Mouse (Mus musculus) cerebellum, adult (tissue): ENCODE results near the gene Borcs5.

Experiments
- ATAC-seq: cut with Nextera tagmentation; 2 replicates; pipeline ENCODE4 v1.9.2; 2017; ENCODE audit warnings: mild to moderate bottlenecking, moderate library complexity, mixed read lengths; ENCODE audit not compliant: insufficient number of reproducible peaks, low FRiP score, low TSS enrichment

The Borcs5 gene

DNA sequence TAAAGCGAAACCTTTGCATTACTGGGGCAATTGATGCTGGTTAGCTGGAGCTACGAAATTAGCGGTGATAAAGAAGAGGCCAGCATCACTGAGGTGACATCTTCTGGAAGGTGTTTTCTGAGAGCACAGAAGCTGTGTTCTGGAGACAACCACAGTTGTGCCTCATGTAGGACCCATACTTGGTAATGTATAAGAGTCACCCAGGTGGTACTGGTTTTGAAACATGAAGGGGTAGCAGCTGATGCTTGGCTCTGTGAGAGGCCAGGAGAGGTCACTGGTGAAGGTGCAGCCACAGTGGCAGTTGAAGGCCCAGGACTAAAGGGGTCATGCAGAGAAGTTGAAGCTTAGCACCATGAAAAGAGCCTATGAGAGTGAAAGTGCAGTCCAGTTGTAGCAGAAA, at the start of gene Borcs5:
TSS of gene Borcs5 (plus strand) at position 301 of the 400 bp plus-strand sequence.
- no peak for ATAC-seq

DNA sequence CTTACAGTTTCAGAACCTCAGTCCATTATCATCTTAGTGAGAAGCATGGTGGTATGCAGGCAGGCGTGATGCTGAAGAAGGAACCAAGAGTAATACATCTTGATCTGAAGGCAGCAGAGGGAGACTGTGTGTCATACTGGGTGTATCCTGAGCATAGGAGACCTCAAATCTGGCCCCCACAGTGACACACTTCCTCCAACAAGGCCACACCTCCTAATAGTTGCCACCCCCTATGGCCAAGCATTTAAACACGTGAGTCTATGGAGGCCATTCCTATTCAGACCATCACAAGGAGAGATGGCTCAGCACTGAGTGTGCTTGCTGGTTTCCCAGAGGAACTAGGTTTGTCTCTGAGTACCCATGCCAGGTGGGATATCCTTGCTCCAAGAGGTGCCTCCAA, 47.7 kb upstream of the Borcs5 start:
- ATAC-seq, result no peak

- ATAC-seq, result no peak
These were observed 44.5 kb upstream of the Borcs5 start for GRCm38 (mm10) chr6:134594569-134595442.

DNA sequence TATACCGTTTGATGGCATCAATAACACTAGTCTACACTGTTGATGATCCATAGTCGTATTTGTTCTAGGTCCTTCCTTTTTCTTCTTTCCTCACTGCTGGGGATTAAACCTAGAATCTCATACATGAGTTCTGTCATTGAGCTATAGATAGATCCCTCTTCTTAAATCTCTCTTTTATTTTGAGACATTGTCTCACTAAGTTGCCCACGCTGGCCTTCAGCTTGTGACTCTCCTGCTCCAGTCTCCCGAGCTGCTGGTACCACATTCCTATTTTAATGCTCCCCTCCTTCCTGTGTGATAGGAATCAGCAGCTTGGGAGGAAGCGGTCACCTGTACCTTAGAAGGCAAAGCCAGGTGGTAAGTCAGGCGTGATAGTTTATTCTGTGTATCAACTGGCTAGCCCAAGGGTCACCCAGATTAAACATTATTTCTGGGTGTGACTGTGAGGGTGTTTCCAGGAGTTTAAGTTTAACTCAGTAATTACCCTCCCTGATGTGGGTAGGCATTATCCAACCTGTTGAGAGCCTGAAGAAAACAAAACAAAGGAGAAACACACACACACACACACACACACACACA, 41.6 kb upstream of the Borcs5 start:
- no peak for ATAC-seq

DNA sequence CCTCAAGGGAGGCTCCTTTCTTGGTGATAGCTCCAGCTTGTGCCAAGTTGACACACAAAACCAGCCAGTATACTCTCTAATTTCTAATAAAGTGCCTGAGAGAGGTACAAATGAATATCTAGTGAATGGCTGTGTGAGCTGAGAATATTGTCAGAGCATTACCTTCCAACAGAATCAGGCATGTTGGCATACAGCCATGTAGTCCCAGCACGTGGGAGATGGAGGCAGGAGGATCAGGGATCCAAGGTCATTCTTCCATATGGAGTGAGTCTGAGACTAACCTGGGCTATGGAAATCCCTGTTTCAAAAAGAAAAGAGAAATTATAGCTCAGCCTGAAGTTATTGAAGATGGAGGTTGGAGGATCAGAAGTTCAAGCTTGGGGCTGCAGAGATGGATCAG, 40.1 kb upstream of the Borcs5 start:
- ATAC-seq, result no peak

- no peak for ATAC-seq
These were observed 38.2 kb upstream of the Borcs5 start for GRCm38 (mm10) chr6:134601130-134601529.

DNA sequence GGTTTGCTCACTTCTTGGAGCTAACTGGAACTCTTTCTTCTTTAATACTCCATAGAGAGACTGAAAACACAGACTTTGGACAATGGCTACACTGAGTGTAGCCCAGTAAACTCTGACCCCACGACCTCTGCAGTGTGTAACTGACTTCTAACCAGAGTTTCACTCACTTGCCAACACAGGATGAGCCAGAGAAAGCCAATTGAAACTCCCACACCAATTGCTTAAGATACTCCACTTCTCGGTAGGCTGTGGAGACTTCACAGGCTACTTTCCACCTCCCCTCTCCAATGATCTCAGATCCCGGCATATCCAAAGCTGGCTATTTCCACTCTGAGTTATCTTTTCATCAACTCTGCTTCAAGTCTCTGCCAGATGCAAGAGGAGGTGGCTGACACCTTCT, 37.5 kb upstream of the Borcs5 start:
- ATAC-seq, result no peak

DNA sequence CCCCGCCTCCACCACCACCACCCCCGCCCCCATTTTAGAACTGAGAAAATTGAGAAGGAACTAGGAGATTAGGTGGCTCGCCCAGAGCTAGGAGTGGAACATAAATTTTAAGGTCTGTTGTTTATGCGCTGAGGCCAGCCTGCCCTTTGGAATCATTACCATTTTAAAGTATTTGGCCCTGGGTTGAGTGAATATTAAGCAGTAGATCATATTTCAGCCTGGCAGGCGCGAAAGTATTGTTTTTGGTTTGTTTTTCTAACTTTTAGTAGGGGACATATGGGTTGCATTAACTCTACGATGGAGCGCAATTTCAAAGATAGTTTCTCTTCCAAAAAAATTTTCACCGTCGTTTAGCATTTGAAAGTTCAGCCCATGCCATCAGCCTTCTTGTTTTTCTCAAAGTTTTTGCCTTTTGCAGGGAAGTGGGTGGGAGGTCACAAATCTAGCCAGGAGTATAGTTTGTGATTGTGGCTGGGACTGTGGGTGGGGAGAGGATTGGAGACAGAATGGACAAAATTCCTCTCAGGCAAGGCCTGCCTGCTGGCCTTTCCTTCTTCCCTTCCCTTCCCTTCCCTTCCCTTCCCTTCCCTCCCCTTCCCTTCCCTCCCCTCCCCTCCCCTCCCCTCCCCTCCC, 36.8 kb upstream of the Borcs5 start:
- no peak for ATAC-seq

GRCm38 (mm10) chr6:134605196-134605595, 34.1 kb upstream of the Borcs5 start:
- no peak for ATAC-seq

DNA sequence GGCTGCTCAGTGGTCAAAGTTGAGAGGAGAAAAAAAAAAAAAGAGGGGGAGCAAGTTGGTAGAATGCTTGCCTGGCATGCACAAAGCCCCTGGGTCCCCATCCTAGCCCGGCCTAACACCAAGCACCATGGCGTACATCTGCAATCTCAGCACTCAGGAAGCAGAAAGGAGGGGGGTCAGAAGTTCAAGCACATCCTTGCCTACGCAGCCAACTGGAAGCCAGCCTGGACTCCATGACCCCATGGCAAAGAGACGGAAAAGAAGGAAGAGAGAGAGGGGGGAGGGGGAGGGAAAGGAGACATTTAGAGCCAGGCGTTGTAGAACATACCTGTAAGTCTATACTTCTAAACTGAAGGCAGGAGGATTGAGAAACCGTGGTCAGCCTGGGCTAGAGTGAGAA, 32.8 kb upstream of the Borcs5 start:
- ATAC-seq, result no peak

DNA sequence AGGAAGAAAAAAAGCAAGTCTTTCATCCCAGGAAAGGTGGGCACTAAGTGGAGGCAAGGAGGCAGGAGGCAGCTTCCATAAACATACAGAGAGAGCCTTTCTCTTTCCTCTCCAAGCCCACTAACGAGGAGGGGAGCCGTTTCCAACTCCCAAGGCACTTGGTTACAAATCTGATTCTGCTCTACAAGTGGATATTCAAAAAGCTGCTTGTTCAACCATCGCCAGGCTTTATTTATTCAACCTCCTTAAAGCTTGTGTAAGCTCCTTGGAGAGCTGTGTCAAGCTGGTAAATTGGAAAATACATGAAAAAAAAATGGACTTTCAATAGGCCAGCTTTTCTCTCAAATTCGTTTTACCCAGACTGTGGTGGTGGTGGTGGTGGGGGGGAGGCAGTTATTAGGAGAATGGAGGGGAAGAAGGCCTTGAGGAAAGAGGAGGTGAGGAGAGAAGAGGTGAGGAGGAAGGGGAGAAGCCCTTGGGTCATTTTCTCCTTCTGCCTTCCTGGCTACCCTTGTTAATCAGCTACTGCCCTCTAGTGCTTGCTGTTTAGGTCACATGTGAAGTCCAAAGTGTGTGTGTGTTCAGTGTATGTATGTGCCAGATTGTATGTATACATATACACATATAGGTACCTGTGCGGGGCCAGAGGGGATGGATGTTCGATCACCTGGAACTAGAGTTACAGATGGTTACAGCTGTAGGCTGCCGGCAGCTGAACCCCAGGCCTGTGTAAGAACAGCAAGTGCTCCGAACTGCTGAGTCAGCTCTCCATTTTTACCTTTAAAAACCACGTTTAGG, 32.2 kb upstream of the Borcs5 start:
- no peak for ATAC-seq

GRCm38 (mm10) chr6:134610380-134610779, 28.9 kb upstream of the Borcs5 start:
- ATAC-seq, result no peak

GRCm38 (mm10) chr6:134611896-134612295, 27.4 kb upstream of the Borcs5 start:
- ATAC-seq, result peak; percentile 47; the same call in 1 of the 2 replicates

DNA sequence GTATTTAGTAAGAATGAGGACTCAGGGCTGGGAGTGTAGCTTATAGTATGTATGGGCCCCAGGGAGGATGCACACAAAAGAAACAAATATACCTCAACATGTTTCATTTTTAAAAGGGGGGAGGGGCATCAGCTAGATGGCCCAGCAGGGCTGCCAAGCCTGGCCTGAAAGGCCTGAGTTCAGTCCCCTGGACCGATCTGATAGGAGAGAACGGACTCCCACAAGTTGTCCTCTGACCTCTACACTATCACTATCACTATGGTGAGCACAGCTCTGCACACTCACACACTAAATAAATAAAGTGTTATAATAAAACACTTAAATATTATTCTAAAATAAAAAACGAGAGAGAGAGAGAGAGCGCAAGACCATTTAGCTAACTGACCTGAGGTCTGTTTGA, 25.0 kb upstream of the Borcs5 start:
- no peak for ATAC-seq

GRCm38 (mm10) chr6:134614723-134615648, 24.3 kb upstream of the Borcs5 start:
- peak; percentile 83 for ATAC-seq

- ATAC-seq, result no peak
These were observed 21.7 kb upstream of the Borcs5 start for GRCm38 (mm10) chr6:134617589-134617988.

DNA sequence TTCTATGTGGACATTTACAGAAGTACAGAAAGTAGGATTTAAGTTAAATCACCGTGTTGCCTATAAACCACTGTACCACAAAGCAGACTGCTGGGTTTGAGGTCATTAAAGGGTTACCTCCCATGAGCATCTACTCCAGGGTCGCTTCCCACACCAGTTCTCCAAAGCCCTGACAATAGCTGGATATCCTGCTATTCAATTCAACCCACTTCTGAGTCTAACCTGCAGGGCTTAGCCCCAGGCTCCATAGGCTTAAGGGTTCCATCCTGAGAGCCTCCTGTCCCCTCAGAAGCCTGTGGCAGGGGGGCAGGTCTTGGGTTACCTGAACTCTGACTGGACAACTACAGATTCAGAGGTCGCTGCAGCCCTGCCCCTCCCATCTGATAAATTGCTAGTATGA, 19.2 kb upstream of the Borcs5 start:
- no peak for ATAC-seq

DNA sequence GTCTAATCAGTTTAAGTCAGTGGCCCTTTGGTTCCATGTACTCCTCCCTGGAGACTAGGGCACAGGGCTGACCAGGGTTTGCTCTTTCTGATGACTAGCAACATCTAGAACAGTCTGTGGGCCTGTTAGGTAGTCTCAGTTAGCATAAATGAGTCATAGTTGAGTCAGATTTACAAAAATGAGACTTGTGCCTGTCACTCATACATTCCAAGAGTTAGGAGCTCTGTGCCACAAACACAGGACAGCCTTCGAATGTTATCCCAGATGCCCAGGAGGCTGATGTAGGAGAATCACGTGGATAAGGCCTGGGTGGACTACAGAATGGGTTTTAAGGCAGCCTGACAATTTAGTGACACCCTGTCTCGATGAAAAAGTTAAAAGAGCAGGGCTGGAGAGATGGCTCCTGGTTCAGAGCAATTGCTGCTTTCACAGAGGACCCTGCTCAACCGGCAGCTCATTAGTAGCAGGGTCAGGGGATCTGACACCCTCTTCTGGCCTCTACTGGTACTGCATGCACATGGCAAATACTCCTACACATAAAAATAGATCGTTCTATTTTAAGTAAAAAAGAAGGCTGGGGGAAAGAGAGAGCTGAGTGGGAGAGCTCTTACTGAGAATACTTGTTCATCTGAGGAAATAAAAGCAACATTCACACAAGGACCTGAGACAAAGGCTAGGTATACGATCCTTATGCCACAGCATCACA, 18.3 kb upstream of the Borcs5 start:
- ATAC-seq, result no peak

DNA sequence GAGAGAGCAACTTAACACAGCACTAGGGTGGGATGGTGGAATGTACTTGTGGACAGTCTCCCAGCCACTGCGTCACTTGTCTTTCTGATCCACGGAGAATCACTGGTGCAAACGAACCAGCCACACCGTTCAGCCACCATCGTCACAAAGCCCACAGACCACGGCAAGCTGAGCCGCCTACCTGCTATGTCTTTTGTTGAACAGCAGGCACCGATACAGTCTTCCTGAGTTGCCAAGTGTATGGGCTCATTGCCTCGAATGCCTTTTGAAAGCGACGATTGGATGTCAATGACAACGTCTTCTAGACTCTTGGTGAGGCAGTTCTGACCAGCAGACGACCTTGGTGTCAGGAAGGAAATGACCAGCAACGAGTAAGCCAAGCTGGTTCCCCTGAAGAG, 17.8 kb upstream of the Borcs5 start:
- ATAC-seq, result no peak
